Mouse (Mus musculus) ES-Bruce4 (cell line): ENCODE data around the gene H2-Ab1.

ENCODE experiments used
- CTCF ChIP-seq: IDR thresholded peaks from one replicate; pipeline ENCODE4 v1.8.1; 2011; ENCODE audit warnings: low read depth, low read length
- POLR2A ChIP-seq: IDR thresholded peaks from one replicate; pipeline ENCODE4 v1.8.1; 2011; ENCODE audit warnings: low read length; ENCODE audit not compliant: insufficient read depth

DNA sequence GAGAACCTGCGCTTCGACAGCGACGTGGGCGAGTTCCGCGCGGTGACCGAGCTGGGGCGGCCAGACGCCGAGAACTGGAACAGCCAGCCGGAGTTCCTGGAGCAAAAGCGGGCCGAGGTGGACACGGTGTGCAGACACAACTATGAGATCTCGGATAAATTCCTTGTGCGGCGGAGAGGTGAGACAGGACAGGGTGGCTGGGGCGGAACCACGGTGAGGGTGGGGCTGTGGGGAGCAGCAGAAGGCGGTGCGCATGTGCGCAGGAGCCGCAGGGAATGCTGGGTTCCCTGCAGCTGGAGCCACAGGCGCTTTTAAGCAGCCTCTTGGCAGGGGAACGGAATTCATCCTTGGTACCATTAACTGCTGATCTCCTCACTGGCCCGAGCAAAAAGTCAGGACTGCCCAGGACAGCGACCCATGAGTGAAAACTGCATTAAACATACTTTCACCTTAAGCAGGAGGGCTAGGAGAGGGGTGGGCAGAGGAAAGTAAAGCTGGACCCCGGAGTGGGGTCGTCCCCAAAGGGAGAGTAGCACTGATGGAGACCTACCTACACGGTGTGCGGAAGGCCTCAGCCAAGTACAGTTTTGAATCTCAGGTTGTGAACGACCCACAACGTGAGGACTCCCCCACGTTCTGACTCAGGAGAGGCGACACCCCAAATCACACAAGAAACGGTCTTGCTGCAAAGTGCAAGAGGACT lies 52.3 kb downstream of the H2-Ab1 start:
- no peak for TF ChIP-seq CTCF
- no peak for TF ChIP-seq POLR2A
